Mouse (Mus musculus) limb, embryonic 14.5 days (tissue): ENCODE results near the gene Esyt1. TPM values are rescaled to one million over a fixed set of nuclear protein-coding genes. Genes with fewer than 3 reads are reported as not detected.

Experiments
- ATAC-seq: fragments of 200-750 bp; cut with Nextera tagmentation; 2 replicates; pipeline ENCODE4 v1.8.0; 2017; ENCODE audit warnings: low read depth, moderate number of reproducible peaks, moderate TSS enrichment; ENCODE audit not compliant: low FRiP score
- DNase-seq: peaks from one replicate; pipeline ENCODE4 v3.0.0-alpha.2; 2015; ENCODE audit warnings: low spot score
- H3K27ac ChIP-seq: fragments of 300-500 bp; sonication (generic); replicated peaks from 2 replicates; pipeline ENCODE4 v1.5.1; 2014; ENCODE audit warnings: low read depth, mild to moderate bottlenecking, low read length, moderate library complexity, mixed read lengths
- H3K27me3 ChIP-seq: fragments of 300-500 bp; sonication (generic); 2 replicates; pipeline ENCODE4 v1.6.1; 2014; ENCODE audit warnings: low read length, mixed read lengths; ENCODE audit not compliant: control insufficient read depth, insufficient read depth
- H3K36me3 ChIP-seq: fragments of 300-500 bp; sonication (generic); 2 replicates; pipeline ENCODE4 v1.6.1; 2014; ENCODE audit warnings: mild to moderate bottlenecking, low read length, moderate library complexity, mixed read lengths; ENCODE audit not compliant: control insufficient read depth, insufficient read depth
- H3K4me1 ChIP-seq: fragments of 300-500 bp; sonication (generic); 2 replicates; pipeline ENCODE4 v1.6.1; 2014; ENCODE audit warnings: antibody characterized with exemption, low read length, mixed read lengths; ENCODE audit not compliant: control insufficient read depth, insufficient read depth
- H3K4me2 ChIP-seq: fragments of 300-500 bp; sonication (generic); replicated peaks from 2 replicates; pipeline ENCODE4 v1.6.1; 2014; ENCODE audit warnings: low read depth, mild to moderate bottlenecking, low read length, moderate library complexity; ENCODE audit not compliant: severe bottlenecking
- H3K4me3 ChIP-seq: fragments of 300-500 bp; sonication (generic); replicated peaks from 2 replicates; pipeline ENCODE4 v1.5.1; 2014; ENCODE audit warnings: low read length
- H3K9ac ChIP-seq: fragments of 300-500 bp; sonication (generic); 2 replicates; pipeline ENCODE4 v1.6.1; 2014; ENCODE audit warnings: mild to moderate bottlenecking, low read depth, low read length, moderate library complexity; ENCODE audit not compliant: severe bottlenecking
- H3K9me3 ChIP-seq: fragments of 300-500 bp; sonication (generic); 2 replicates; pipeline ENCODE4 v1.6.1; 2016; ENCODE audit warnings: low read length; ENCODE audit not compliant: control insufficient read depth
- POLR2A ChIP-seq: fragments of 200-500 bp; IDR thresholded peaks from 2 replicates; pipeline ENCODE4 v1.8.0; 2012; ENCODE audit warnings: inconsistent platforms, mild to moderate bottlenecking, moderate library complexity, borderline replicate concordance; ENCODE audit not compliant: insufficient read depth, insufficient read length; ENCODE audit errors: extremely low read depth
- WGBS: fragments of 180-500 bp; shearing (Covaris S2); extraction: QIAGEN DNeasy Blood & Tissue Kit; methylation state at CpG from one replicate; pipeline ENCODE4 v1.1.7; 2014; 5-methylcytosine and 5-hydroxymethylcytosine counted together
- polyA plus RNA-seq, 2 experiments: library from polyadenylated mRNA; depleted of rRNA in 1 of 2; stranded (reverse) in 1 of 2; unstranded in 1 of 2; fragments of >200 nt; fragmentation: Nextera tagmentation in 1 of 2; extraction: Ambion mirVana in 1 of 2; gene quantifications; 2 replicates each; pipeline versions ENCODE4 v1.2.1 to v1.2.3; 2012 to 2014

Esyt1 gene
- polyA plus RNA-seq, 2 experiments, result 37.9 to 51.3 TPM

DNA sequence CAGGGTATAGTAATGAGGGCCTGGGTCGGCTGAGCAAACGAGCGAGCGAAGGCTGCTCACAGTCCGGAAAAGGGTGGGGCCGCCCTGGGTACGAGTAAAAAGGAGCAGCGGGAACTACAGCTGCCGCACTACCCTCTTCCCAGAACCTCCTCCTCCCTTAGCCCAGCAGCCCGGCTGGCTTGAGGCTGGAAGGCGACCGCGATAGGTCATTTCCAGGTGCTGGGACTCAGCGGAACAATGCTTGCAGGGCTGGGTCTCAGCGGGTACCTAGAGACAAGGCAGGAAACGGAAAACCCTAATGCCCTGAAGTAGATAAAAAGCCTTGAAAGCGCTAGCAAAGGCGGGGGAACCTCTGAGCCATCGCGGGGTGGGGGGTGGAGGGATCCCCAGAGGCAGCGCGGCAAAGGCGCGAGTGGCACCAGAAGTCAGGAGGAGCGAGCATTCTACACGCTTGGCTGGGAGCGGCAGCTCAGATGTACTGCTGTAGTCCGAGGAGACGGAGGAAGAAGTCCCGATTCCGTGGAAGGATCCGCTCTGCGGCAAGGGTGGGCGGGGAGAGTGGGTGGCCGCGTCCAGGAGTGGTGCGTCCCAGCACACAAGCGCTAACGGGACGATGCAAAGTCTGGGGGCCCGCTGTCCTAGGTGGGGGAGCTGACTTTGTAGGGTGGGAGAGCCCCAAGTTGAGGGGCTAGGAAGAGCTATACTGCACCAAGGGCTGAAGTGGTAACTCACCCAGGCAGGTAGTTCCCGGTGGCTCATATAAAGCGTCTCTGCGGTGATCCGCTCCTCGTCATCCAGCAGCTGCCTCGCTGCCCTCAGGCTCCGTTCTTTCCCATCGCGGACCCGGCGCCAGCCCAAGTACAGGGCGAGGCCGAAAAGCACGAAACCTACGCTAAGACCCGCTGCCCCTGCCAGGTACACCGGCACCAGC, 674 bp downstream of the Esyt1 start:
- WGBS, result under 1% methylated on average over 55 of the region's 58 CpGs
- Histone ChIP-seq H3K4me3 (peak overlapping the region; percentile 69), H3K4me1 (0 out of 2 replicates have a peak, but pooled peaks cover 10% of the 10 kb centered on the region), H3K36me3 (peaks cover 21% of the 10 kb centered on the region), H3K4me2 (peak overlapping the region; percentile 96), H3K27ac (peak overlapping the region; percentile 64; the same call in 1 of the 2 replicates), H3K9ac (peak overlapping the region; percentile 74), H3K9me3 (no peaks in the 10 kb centered on the region), H3K27me3 (no peaks in the 10 kb centered on the region)
- TF ChIP-seq POLR2A, result no peak
- peak; percentile 38 for DNase-seq
- ATAC-seq, result peak; percentile 16

DNA sequence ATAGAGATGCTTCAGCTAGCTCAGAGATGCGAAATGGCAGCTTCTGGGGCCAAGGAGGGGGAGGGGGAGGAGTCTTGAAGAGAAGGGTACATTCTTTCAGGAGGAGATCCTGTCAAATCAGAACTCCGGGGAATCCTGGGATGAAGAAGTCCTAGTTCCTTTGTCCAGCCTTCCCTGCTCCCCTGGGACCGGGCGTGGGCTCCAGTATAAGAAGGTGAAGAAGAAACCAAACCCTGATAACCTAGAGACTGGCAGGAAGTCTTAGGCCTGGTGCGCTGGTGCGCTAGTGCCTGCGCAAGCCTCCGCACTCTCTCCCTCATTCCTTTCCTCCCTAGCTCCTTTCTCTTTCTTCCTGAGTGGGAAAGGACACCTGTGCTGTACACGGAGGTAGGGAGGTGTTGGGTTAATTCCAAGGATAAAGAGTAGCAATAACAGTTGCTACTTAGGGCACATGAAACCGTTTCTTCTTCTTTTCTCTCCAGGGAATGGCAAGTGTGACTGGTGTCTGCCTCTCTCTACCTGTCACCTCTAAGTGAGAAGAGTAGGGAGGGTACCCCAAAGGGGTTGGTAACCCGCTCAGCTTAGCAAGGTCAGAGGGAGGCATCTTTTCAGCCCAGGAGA, 1.4 kb downstream of the Esyt1 start:
- no peak overlapping the region for H3K27ac ChIP-seq
- H3K4me1 ChIP-seq, result 0 out of 2 replicates have a peak, but pooled peaks cover 10% of the 10 kb centered on the region
- DNase-seq (no peak), ATAC-seq (no peak)
- no peaks in the 10 kb centered on the region for H3K9me3 ChIP-seq
- peaks cover 22% of the 10 kb centered on the region for H3K36me3 ChIP-seq
- H3K27me3 ChIP-seq, result no peaks in the 10 kb centered on the region
- H3K4me3 ChIP-seq, result peak overlapping the region; percentile 69
- 11% methylated on average over 11 of the region's 11 CpGs for WGBS
- no peak for TF ChIP-seq POLR2A
- peak overlapping the region; percentile 74 for H3K9ac ChIP-seq
- peak overlapping the region; percentile 96 for H3K4me2 ChIP-seq

DNA sequence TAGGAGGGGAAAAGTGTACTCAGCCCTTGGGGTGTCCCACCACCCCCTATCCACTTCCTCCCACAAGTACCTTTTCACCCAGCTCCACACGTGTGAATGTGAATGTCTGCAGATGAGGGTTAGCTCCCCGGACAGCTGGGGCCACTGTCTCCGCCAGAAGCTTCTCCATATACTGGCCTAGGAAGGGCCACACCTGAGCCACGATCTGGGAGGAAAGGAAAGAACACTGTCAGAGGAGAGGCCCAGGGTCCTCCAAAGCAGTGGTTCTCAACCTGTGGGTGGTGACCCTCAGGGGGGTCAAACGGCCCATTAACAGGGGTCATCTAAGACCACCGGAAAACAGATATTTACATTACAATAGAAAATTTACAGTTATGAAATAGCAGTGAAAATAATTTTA, 3.3 kb downstream of the Esyt1 start:
- Histone ChIP-seq H3K9ac (no peak overlapping the region), H3K27me3 (peaks cover 7% of the 10 kb centered on the region; the same call in 1 of the 2 replicates), H3K4me2 (no peak overlapping the region), H3K4me1 (0 out of 2 replicates have a peak, but pooled peaks cover 10% of the 10 kb centered on the region), H3K4me3 (no peak overlapping the region), H3K9me3 (no peaks in the 10 kb centered on the region), H3K27ac (no peak overlapping the region), H3K36me3 (peaks cover 36% of the 10 kb centered on the region)
- ATAC-seq (no peak), DNase-seq (no peak)
- 79% methylated on average over 6 of the region's 6 CpGs for WGBS
- TF ChIP-seq POLR2A, result no peak

DNA sequence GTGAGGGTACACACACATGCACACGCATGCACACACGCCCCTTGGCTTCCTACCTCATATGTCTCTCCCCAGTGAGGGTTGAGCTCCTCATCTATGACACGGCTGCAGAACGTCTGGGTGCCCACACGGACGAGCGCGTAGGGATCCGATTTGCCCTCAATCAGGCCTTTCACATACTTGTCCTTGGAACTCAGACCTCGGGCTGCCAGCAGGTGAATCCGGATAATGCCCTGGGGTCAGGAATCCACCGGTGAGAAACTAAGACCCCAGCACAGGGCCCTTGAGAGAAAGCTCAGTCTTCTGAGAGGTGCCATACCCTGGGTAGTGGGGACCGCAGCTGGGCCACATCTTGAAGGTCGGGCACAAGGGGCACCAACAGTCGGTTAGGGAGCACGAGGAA, 5.1 kb downstream of the Esyt1 start:
- H3K27ac ChIP-seq, result no peak overlapping the region
- H3K9ac ChIP-seq, result no peak overlapping the region
- 0 out of 2 replicates have a peak, but pooled peaks cover 5% of the 10 kb centered on the region for H3K4me1 ChIP-seq
- peaks cover 42% of the 10 kb centered on the region for H3K36me3 ChIP-seq
- DNase-seq, result no peak
- H3K4me3 ChIP-seq, result no peak overlapping the region
- H3K27me3 ChIP-seq, result peaks cover 17% of the 10 kb centered on the region; the same call in 1 of the 2 replicates
- no peaks in the 10 kb centered on the region for H3K9me3 ChIP-seq
- WGBS, result 87% methylated on average over 16 of the region's 16 CpGs
- H3K4me2 ChIP-seq, result no peak overlapping the region
- no peak for TF ChIP-seq POLR2A
- ATAC-seq, result no peak

DNA sequence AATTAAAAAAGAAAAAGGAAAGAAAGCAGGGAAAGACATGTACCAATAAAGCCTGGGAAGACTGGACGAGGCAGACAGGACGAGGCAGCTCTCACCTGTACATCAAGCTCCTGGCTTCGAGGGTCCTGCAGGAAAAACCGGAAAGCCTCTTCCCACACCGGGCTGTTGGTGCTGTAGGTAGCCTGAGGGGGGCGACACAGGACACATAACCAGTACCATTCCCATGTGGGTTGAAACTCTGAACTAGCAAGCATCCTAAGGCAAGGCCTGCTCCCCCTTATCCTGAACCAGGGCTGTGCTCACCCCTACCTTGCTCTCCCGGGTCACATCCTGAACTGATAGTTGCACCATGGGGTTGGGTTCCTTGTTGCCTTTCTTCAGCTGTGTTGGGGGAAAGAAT, 6.8 kb downstream of the Esyt1 start:
- DNase-seq (peak; percentile 29), ATAC-seq (no peak)
- no peaks in the 10 kb centered on the region for H3K9me3 ChIP-seq
- no peaks in the 10 kb centered on the region for H3K4me1 ChIP-seq
- no peak for TF ChIP-seq POLR2A
- H3K4me3 ChIP-seq, result no peak overlapping the region
- H3K36me3 ChIP-seq, result peaks cover 54% of the 10 kb centered on the region
- H3K27me3 ChIP-seq, result peaks cover 17% of the 10 kb centered on the region; the same call in 1 of the 2 replicates
- 69% methylated on average over 7 of the region's 7 CpGs for WGBS
- H3K4me2 ChIP-seq, result no peak overlapping the region
- H3K27ac ChIP-seq, result no peak overlapping the region
- no peak overlapping the region for H3K9ac ChIP-seq
